Mouse (Mus musculus) lung, postnatal 14 days (tissue): Measurements from ENCODE around the gene Cyp2d11.
"Not testable (repeated sequence)": the region's sequence is repeated elsewhere in the genome, so short reads cannot be mapped to it uniquely, and the experiment has no call there.

ENCODE experiments used
- DNase-seq: peaks from one replicate; pipeline ENCODE4 v3.0.0; 2021

Gene Cyp2d11

GRCm38 (mm10) chr15:82393922-82394321 is at the start of gene Cyp2d11:
Cyp2d11 (minus strand) TSS chr15:82394022.
- DNase-seq, result not testable (repeated sequence)

DNA sequence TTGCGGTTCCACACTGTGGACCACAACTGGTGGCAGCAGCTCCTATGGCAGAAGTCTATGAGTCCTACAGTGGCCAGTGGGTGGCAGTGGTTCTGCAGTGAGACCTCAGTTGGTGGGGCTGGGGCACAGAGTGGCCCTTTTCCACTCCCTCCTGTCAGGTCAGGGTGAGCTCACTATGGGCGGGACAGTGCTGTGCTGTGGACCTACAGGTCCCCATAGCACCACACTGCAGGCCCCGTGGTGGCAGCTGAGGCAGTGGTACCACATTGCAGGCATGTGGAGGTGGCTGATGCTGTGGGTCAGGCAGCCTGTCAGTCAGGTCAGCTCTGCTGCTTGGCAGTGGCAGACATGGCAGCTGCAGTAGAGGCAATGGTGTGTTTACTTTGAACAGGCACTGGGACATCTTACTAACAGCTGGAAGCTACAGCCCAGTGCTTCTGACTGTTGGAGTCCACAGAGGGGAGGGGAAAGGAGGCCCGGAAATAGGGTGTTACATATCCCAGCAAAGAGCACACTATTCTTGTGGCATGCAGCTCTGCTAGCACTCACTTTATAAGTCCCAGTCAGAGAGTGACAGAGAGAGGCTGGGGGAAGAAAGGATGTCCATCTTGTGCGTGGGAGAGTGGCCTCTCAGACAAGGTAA is 44.3 kb upstream of the Cyp2d11 start:
- no peak for DNase-seq

DNA sequence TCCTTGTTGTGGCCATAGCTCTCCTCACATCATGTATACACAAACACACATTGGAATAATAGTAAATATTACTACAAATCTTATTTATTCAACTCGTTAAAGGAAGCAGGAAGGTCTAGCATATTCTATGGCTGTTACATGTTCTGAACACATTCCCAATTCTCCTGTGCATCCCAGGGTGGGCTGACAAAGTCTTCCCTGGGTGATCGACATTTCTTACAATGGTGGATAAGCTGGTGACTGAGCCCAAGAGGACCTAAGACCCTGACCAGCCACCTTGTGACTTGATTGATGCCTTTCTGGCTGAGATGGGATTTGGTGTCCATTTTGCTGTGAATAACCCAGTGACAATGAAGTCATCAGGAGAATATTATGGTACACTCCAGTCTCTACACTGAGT is 41.8 kb upstream of the Cyp2d11 start:
- DNase-seq, result no peak

- no peak for DNase-seq
Observed at GRCm38 (mm10) chr15:82435011-82435410, 41.2 kb upstream of the Cyp2d11 start.

GRCm38 (mm10) chr15:82434541-82434940 is 40.7 kb upstream of the Cyp2d11 start:
- no peak for DNase-seq

GRCm38 (mm10) chr15:82433621-82434020 is 39.8 kb upstream of the Cyp2d11 start:
- DNase-seq, result no peak

- no peak for DNase-seq
Observed at GRCm38 (mm10) chr15:82433137-82433536, 39.3 kb upstream of the Cyp2d11 start, which contains the start of gene Cyp2d9. Cyp2d9 (plus strand) TSS chr15:82433437.

DNA sequence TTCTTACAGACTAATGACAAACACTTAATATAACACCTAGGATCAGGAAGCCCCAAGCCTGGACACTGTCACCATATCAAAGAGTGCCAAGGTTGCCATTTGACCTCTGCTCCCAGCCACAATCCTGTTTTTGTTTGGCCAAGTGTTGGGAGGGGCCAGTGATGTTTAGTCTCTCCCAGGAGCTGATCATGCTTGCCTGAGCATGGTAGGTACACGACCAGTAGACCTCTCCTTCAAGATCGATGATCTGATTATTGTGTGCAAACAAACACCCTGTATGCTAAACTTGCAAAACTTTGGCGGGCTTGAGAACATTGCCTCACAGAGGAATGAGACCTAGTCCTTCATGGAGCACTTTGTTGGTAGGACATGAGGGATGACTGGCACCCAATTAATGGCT is 29.6 kb upstream of the Cyp2d11 start:
- no peak for DNase-seq

- no peak for DNase-seq
Observed at GRCm38 (mm10) chr15:82422935-82423334, 29.1 kb upstream of the Cyp2d11 start.

- no peak for DNase-seq
Observed at GRCm38 (mm10) chr15:82418616-82419015, 24.8 kb upstream of the Cyp2d11 start.

DNA sequence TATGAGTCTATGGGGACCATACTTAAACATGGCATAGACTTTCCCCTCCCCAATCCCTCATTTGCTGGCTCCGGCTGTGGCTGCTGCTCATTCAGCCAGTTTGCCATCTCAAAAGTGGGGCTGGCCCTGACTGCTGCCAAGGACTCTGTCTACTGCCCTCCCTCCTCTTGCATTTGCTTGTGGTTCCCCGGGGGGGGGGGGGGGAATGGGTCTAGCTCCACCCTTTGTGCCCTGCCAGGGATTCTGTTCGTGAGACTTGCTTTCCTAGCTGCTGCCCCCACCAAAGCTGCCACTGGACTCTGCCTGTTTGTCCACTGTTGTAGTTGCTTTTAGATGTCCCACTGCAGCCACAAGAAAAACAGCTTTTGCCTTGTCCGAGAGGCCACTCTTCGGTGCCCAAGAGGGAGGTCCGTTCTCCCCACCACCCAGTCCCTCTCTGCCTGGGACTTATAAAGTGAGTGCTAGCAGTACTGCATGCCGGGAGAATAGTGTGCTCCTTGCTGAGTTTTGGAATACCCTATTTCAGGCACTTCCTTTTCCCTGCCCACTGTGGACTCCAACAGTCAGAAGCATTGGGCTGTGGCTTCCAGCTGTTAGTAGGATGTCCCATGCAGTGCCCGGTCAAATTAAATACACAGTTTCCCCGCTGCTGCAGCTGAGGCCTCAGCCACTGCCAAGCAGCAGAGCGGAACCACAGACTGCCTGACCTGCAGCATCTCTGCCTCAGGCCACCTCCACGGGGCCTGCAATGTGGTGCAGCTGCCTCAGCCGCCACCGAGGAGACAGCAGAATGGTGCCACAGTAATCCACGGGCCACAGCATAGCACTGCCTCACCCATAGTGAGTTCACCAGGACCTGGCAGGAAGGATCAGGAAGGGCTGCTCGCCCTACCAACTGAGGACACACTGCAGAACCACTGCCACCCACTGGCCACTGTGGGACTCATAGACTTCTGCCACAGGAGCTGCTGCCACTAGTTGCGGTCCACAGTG is 23.3 kb upstream of the Cyp2d11 start:
- DNase-seq, result peak; percentile 88

DNA sequence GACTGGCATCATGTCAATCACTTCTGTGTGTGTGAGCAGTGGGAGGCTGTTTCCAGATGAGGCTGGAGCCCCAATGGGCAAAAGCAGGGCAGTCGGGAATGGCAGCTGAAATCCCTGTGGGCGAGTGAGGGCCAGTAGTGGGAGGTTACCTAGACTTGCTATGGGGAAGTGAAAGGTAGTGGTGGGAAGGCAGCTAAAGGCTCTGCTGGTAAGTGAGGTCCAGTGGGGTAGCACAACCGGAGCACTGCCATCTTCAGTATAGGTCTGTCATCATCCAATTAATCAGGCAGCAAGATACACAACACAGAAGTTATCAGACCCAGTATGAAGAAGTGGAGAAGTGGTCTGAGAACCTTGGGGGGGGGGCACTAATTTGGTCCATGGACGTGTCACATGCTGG is 13.7 kb upstream of the Cyp2d11 start:
- no peak for DNase-seq

DNA sequence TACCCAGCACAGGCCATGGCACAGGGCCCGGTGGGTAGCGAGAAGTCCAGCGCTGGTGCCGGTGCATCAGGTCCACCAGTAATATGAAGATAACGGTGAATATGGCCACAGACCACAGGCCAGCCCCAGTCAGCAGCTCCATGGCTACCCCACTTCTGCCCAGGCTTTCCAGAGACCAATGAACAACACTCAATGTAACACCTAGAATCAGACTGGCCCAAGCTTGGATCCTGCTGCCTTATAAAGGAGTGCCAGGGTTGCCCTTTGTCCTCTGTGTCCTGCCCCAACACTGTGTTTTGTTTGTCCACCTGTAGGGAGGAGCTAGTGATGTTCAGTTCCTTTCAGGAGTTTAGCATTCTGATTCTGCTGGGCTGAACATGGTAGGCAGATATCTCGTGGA is 13.2 kb upstream of the Cyp2d11 start, which contains the start of gene Cyp2d10:
Gene Cyp2d10 (minus strand): TSS at position 215 of the 400 bp plus-strand sequence.
- DNase-seq, result no peak

DNA sequence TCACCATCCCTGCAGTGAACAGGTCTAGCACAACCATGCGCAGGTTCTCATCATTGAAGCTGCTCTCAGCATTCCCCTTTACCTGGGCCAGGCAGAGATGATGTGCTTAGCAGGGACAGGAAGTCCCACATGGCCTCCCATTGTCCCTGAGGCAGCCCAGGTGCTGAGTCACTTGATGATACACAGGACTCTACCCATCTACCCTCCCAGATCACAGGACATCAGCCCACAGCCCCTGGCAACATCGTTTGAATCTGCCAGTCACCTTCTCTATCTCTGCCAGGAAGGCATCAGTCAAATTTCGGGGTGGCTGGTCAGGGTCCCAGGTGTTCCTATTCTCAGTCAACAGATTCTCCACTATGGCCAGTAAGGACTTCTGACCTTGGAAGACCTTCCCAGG is 10.3 kb upstream of the Cyp2d11 start:
- no peak for DNase-seq

DNA sequence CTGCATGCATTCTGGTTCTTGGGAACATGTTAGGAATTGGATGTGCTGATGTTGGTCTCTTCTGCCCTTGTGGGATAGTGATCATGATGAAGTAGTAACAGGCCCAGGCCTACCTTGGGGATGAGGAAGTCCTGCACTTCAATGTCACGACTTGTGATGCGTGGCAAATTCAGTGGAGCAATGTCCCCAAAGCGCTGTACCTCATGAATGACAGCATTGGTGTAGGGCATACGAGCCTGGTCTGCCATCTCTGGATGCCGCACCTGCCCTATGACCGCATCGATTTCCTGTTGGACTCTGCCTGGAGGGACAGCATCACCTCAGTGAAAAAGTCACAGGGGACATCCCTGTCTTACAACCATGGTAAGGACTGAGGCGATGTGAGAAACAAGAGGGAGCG is 9.8 kb upstream of the Cyp2d11 start:
- DNase-seq, result no peak

DNA sequence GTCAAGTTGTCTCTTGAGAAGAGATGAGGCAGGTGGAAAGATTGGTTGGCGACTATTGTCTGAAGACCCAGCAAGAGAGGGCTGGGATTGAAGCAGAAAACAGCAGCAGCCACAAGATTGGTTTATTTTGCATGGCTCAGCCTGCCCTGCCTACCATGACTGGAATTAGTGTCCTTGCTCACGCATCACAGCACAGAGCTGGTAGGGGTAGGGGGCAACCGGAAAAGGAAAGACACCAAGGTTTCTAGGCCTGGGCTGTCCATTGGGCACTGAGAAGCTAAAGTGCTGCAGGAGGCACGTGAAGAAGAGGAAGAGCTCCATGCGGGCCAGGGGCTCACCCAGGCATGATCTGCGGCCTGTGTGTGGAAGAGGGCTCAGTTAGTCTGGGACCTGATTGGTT is 8.9 kb upstream of the Cyp2d11 start:
- no peak for DNase-seq

- DNase-seq, result no peak
Observed at GRCm38 (mm10) chr15:82402106-82402505, 8.3 kb upstream of the Cyp2d11 start.

DNA sequence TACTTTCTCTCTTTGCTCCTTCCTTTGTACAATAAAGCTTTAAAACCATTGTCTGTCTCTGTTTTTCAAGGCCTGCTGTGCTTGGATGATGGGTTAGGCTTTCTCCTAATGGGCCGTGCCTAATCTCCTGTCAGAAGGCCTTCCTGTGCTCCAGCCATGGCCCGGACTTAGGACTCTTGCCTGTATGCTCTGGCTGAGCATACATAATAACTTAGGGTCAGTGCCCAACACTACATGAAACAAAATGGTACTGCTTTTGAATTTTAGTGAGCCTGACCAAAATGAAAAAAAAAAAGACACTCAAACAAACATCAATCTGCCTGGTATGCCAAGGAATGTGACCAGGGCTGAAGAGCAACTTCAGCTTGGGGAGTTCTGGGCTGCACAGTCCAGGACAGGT is 7.7 kb upstream of the Cyp2d11 start:
- DNase-seq, result no peak

- not testable (repeated sequence) for DNase-seq
Observed at GRCm38 (mm10) chr15:82395955-82396354, 2.1 kb upstream of the Cyp2d11 start.

GRCm38 (mm10) chr15:82389916-82390315 is 3.9 kb downstream of the Cyp2d11 start:
- not testable (repeated sequence) for DNase-seq

GRCm38 (mm10) chr15:82385729-82386128 is 8.1 kb downstream of the Cyp2d11 start:
- DNase-seq, result no peak

- no peak for DNase-seq
Observed at GRCm38 (mm10) chr15:82382441-82382840, 11.4 kb downstream of the Cyp2d11 start.

DNA sequence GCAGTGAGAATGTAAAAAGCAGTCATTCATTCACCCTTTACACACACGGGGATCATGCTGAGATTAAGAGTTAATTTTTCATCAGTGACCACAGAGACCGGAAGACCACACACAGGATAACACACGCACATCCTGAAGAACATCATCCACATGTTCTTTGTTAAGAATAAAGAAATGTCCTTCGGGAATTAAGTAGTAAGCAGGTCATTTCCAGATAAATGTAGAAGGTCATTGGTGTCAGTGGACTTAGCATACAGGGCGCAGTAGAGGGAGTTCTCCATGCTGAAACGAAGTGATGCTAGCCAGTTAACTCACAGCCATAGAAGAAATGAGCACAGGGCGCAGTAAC is 13.1 kb downstream of the Cyp2d11 start:
- DNase-seq, result no peak
